Mouse (Mus musculus): ENCODE data around the gene Rem2.
A peak's percentile ranks its signal among the peaks of the same experiment; 100 is the strongest.

Rem2 gene

GRCm38 (mm10) chr14:54443712-54444618, 31.9 kb upstream of the Rem2 start:
- no peak for DNase-seq (ENCODE audit: low read depth, low spot score)

- DNase-seq (ENCODE audit: low read depth, low spot score) = no peak
Measured at GRCm38 (mm10) chr14:54445476-54445875, 30.4 kb upstream of the Rem2 start.

- no peak for DNase-seq (ENCODE audit: low read depth, low spot score)
Measured at GRCm38 (mm10) chr14:54453566-54453965, 22.3 kb upstream of the Rem2 start.

GRCm38 (mm10) chr14:54454669-54455528, 21.0 kb upstream of the Rem2 start:
- DNase-seq (ENCODE audit: low read depth, low spot score) = no peak

GRCm38 (mm10) chr14:54457907-54458569, 17.9 kb upstream of the Rem2 start:
- no peak for DNase-seq (ENCODE audit: low read depth, low spot score)

- DNase-seq (ENCODE audit: low read depth, low spot score) = no peak
Measured at GRCm38 (mm10) chr14:54462146-54462545, 13.8 kb upstream of the Rem2 start.

- no peak for DNase-seq (ENCODE audit: low read depth, low spot score)
Measured at GRCm38 (mm10) chr14:54463108-54463958, 12.6 kb upstream of the Rem2 start.

- DNase-seq (ENCODE audit: low read depth, low spot score) = peak; percentile 88
Measured at GRCm38 (mm10) chr14:54463959-54464292, 12.0 kb upstream of the Rem2 start, which contains the start of gene Lrp10. TSS of gene Lrp10 (plus strand) at chr14:54464137.

GRCm38 (mm10) chr14:54464293-54465005, 11.5 kb upstream of the Rem2 start:
- peak; percentile 81 for DNase-seq (ENCODE audit: low read depth, low spot score)

- no peak for DNase-seq (ENCODE audit: low read depth, low spot score)
Measured at GRCm38 (mm10) chr14:54471467-54471866, 4.4 kb upstream of the Rem2 start.

- no peak for DNase-seq (ENCODE audit: low read depth, low spot score)
Measured at GRCm38 (mm10) chr14:54472671-54473070, 3.2 kb upstream of the Rem2 start.

GRCm38 (mm10) chr14:54474744-54475143, 1.2 kb upstream of the Rem2 start:
- DNase-seq (ENCODE audit: low read depth, low spot score) = no peak

- no peak for DNase-seq (ENCODE audit: low read depth, low spot score)
Measured at GRCm38 (mm10) chr14:54477172-54477909, 1.4 kb downstream of the Rem2 start.

- peak; percentile 63 for DNase-seq (ENCODE audit: low read depth, low spot score)
Measured at GRCm38 (mm10) chr14:54479451-54479920, 3.6 kb downstream of the Rem2 start.

- no peak for DNase-seq (ENCODE audit: low read depth, low spot score)
Measured at GRCm38 (mm10) chr14:54480673-54481072, 4.8 kb downstream of the Rem2 start.

GRCm38 (mm10) chr14:54481402-54481801, 5.5 kb downstream of the Rem2 start:
- DNase-seq (ENCODE audit: low read depth, low spot score) = no peak

- peak; percentile 69 for DNase-seq (ENCODE audit: low read depth, low spot score)
Measured at GRCm38 (mm10) chr14:54482498-54482897, 6.6 kb downstream of the Rem2 start.

- DNase-seq (ENCODE audit: low read depth, low spot score) = no peak
Measured at GRCm38 (mm10) chr14:54485899-54486298, 10.0 kb downstream of the Rem2 start.

GRCm38 (mm10) chr14:54487732-54488131, 11.8 kb downstream of the Rem2 start:
- no peak for DNase-seq (ENCODE audit: low read depth, low spot score)

Data from mesoderm, embryonic 11.5 days (tissue).